Mouse (Mus musculus) heart, postnatal 0 days (tissue): Measurements from ENCODE around the gene Prr5l.

Experiments used
- CTCF ChIP-seq: IDR thresholded peaks from 2 replicates; pipeline ENCODE4 v1.5.1; 2016; ENCODE audit warnings: antibody characterized with exemption, control low read depth, low read depth
- EP300 ChIP-seq: IDR thresholded peaks from 2 replicates; pipeline ENCODE4 v1.6.1; 2016; ENCODE audit warnings: antibody characterized with exemption, low read depth

DNA sequence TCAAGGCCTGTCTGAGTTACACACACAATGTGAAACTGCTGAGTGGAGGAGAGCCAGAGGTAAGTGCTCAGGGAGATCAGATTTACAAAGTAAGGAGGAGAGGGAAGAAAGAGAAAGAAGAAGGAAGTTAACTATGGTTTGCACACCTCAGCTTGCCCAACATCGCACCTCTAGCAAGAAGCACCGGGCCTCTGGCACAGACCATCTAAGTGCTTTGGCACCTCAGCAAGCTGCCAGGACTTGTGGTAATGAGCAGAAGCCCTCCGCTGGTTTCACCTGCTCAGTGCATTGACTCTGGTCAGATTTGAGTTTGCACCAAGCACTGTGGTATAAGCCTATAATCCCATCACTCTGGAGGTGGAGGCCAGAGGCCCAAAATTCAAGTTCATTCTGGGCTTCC lies 70.9 kb downstream of the Prr5l start:
- TF ChIP-seq EP300, result no peak
- no peak for TF ChIP-seq CTCF
